Mouse (Mus musculus) gastrocnemius, postnatal 14 days (tissue): ENCODE measurements at regions not wholly inside any gene's neighbourhood (a gene's known extent, or its start where the extent isn't known, plus 50 kb on each side); places are given as distances from the start of the nearest gene placed in this dataset.
A peak's percentile ranks its signal among the peaks of the same experiment; 100 is the strongest.
"Not testable (repeated sequence)": the region's sequence is repeated elsewhere in the genome, so short reads cannot be mapped to it uniquely, and the experiment has no call there.

Experiments used
- DNase-seq: peaks from one replicate; pipeline ENCODE4 v3.0.0; 2021; ENCODE audit warnings: mixed read lengths
- intact Hi-C: fragments of 180-260 bp; cut with DNase I; formaldehyde crosslinking; loops from one replicate; pipeline ENCODE4 v1.15.1; 2025; ENCODE audit warnings: low total_unique reads

GRCm38 (mm10) chr13:103623810-103624209 is 150.6 kb downstream of the Srek1 start:
- DNase-seq = no peak
- intact Hi-C loops = no loop called here

- intact Hi-C loops = no loop called here
- DNase-seq = no peak
Measured at GRCm38 (mm10) chr13:103623319-103623718, 151.1 kb downstream of the Srek1 start.

- intact Hi-C loops = no loop called here
- DNase-seq = no peak
Measured at GRCm38 (mm10) chr13:103622324-103622723, 152.1 kb downstream of the Srek1 start.

GRCm38 (mm10) chr13:103620958-103621357 is 153.4 kb downstream of the Srek1 start:
- intact Hi-C loops, DNase-seq: not testable (repeated sequence)

- intact Hi-C loops = no loop called here
- DNase-seq = no peak
Measured at GRCm38 (mm10) chr13:103613333-103613725, 161.1 kb downstream of the Srek1 start.

GRCm38 (mm10) chr13:103612720-103613332 is 161.6 kb downstream of the Srek1 start:
- intact Hi-C loops = no loop called here
- no peak for DNase-seq

- no peak for DNase-seq
- intact Hi-C loops = no loop called here
Measured at GRCm38 (mm10) chr13:103602302-103602701, 172.1 kb downstream of the Srek1 start.

- intact Hi-C loops = no loop called here
- DNase-seq = no peak
Measured at GRCm38 (mm10) chr13:103592371-103592770, 182.0 kb downstream of the Srek1 start.

- DNase-seq = no peak
- intact Hi-C loops = no loop called here
Measured at GRCm38 (mm10) chr13:103591874-103592273, 182.5 kb downstream of the Srek1 start.

- intact Hi-C loops, DNase-seq: not testable (repeated sequence)
Measured at GRCm38 (mm10) chr13:103591381-103591780, 183.0 kb downstream of the Srek1 start.

- DNase-seq = no peak
- intact Hi-C loops = no loop called here
Measured at GRCm38 (mm10) chr13:103589646-103590045, 184.8 kb downstream of the Srek1 start.

GRCm38 (mm10) chr13:103576856-103577255 is 197.6 kb downstream of the Srek1 start:
- DNase-seq = no peak
- intact Hi-C loops = no loop called here

GRCm38 (mm10) chr13:103564715-103565114 is 209.7 kb downstream of the Srek1 start:
- DNase-seq = no peak
- intact Hi-C loops = no loop called here

- intact Hi-C loops = no loop called here
- no peak for DNase-seq
Measured at GRCm38 (mm10) chr13:103561795-103562705, 212.4 kb downstream of the Srek1 start.

- intact Hi-C loops = no loop called here
- no peak for DNase-seq
Measured at GRCm38 (mm10) chr13:103558915-103559314, 215.5 kb downstream of the Srek1 start.

GRCm38 (mm10) chr13:103539577-103539976 is 205.3 kb upstream of the Mast4 start:
- DNase-seq = peak; percentile 8
- intact Hi-C loops = no loop called here

GRCm38 (mm10) chr13:103513825-103514224 is 179.5 kb upstream of the Mast4 start:
- intact Hi-C loops = no loop called here
- no peak for DNase-seq

GRCm38 (mm10) chr13:103512476-103512875 is 178.2 kb upstream of the Mast4 start:
- DNase-seq = no peak
- intact Hi-C loops = no loop called here

- DNase-seq = no peak
- intact Hi-C loops = no loop called here
Measured at GRCm38 (mm10) chr13:103504987-103505386, 170.7 kb upstream of the Mast4 start.

- DNase-seq = peak; percentile 20
- intact Hi-C loops = no loop called here
Measured at GRCm38 (mm10) chr13:103499376-103499775, 165.1 kb upstream of the Mast4 start.

GRCm38 (mm10) chr13:103494371-103494770 is 160.1 kb upstream of the Mast4 start:
- intact Hi-C loops = no loop called here
- no peak for DNase-seq
